Mouse (Mus musculus) urinary bladder, postnatal 4 days (tissue): ENCODE measurements around the gene Slamf6.
"Not testable (repeated sequence)": the region's sequence is repeated elsewhere in the genome, so short reads cannot be mapped to it uniquely, and the experiment has no call there.

ENCODE experiments used
- DNase-seq, 2 experiments: peaks; one replicate each; pipeline ENCODE4 v3.0.0; 2021 to 2022; ENCODE audit warnings: low spot score in 2 of 2

The Slamf6 gene

GRCm38 (mm10) chr1:171957411-171957810 is 40.1 kb downstream of the Slamf6 start:
- no peak for DNase-seq

GRCm38 (mm10) chr1:171960726-171961125 is 43.4 kb downstream of the Slamf6 start:
- DNase-seq = no peak

GRCm38 (mm10) chr1:171961704-171962103 is 44.4 kb downstream of the Slamf6 start:
- DNase-seq = no peak

- DNase-seq = no peak
Observed at GRCm38 (mm10) chr1:171963613-171964012, 46.3 kb downstream of the Slamf6 start.

GRCm38 (mm10) chr1:171966054-171966790 is 48.9 kb downstream of the Slamf6 start:
- no peak for DNase-seq

- DNase-seq = no peak
Observed at GRCm38 (mm10) chr1:171969221-171969620, 51.9 kb downstream of the Slamf6 start.

- DNase-seq = no peak
Observed at GRCm38 (mm10) chr1:171970854-171971586, 53.7 kb downstream of the Slamf6 start.

- DNase-seq = not testable (repeated sequence)
Observed at GRCm38 (mm10) chr1:171974361-171974760, 57.0 kb downstream of the Slamf6 start.

- DNase-seq = no peak
Observed at GRCm38 (mm10) chr1:171975377-171975776, 58.1 kb downstream of the Slamf6 start.

GRCm38 (mm10) chr1:171975831-171976230 is 58.5 kb downstream of the Slamf6 start:
- DNase-seq = no peak

- DNase-seq = no peak
Observed at GRCm38 (mm10) chr1:171976826-171977539, 59.7 kb downstream of the Slamf6 start.

- no peak for DNase-seq
Observed at GRCm38 (mm10) chr1:171977891-171978290, 60.6 kb downstream of the Slamf6 start.

- DNase-seq = no peak
Observed at GRCm38 (mm10) chr1:171979969-171980730, 62.8 kb downstream of the Slamf6 start.

- no peak for DNase-seq
Observed at GRCm38 (mm10) chr1:171982170-171982569, 64.9 kb downstream of the Slamf6 start.

- DNase-seq = no peak
Observed at GRCm38 (mm10) chr1:171982740-171983139, 65.4 kb downstream of the Slamf6 start.

GRCm38 (mm10) chr1:171983372-171984001 is 66.2 kb downstream of the Slamf6 start:
- no peak for DNase-seq

GRCm38 (mm10) chr1:171984121-171984520 is 66.8 kb downstream of the Slamf6 start:
- no peak for DNase-seq

GRCm38 (mm10) chr1:171991883-171992282 is 74.6 kb downstream of the Slamf6 start:
- DNase-seq = no peak

GRCm38 (mm10) chr1:171992901-171993530 is 75.7 kb downstream of the Slamf6 start:
- DNase-seq = no peak

GRCm38 (mm10) chr1:171994501-171994900 is 77.2 kb downstream of the Slamf6 start:
- DNase-seq = no peak
